Mouse (Mus musculus) adrenal gland, postnatal 0 days (tissue): Measurements from ENCODE around the gene Cramp1l. TPM values are rescaled to one million over a fixed set of nuclear protein-coding genes. Genes with fewer than 3 reads are reported as not detected.

Experiments used
- polyA plus RNA-seq: library from polyadenylated mRNA; unstranded; fragments of >200 nt; fragmentation: Nextera tagmentation; extraction: Ambion mirVana; gene quantifications from 2 replicates; pipeline ENCODE4 v1.2.1, GENCODE M21; 2015

Gene Cramp1l
- polyA plus RNA-seq = 4.4 and 4.6 TPM in 2 replicates

DNA sequence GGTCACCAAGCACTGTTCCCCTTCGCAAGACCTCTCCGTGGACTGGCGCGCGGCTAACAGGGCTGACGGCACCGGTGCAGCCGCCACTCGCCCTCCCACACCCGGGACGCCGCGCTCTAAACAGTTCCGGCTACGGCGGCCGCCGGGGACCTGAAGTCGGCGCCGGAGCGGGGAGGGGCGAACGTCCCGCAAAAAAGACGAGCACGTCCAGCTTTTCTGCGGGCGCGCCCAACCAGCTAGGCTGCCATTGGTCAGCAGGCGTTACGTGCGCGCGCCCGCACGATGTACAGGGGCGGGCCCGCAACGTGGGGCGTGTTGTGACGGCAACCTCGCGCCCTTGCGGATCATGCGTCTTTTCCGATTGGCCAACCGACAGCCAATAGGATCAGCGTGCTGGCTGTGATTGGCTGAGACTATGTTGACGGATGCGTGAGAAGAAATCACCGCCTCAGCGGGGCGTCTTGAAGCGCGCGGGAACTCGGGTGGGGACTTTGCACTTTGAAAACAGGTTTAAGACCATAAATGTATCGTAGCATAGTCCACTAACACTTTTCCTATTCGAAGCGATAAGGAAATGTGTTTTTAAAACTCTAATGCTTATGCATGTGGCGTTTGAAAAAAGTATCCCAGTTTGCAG is at the start of gene Cramp1l, which contains the start of gene Ift140:
Gene Cramp1l (minus strand): TSS at position 134 of the 637 bp plus-strand sequence.
Gene Ift140 (plus strand): TSS at position 431 of the 637 bp plus-strand sequence.

DNA sequence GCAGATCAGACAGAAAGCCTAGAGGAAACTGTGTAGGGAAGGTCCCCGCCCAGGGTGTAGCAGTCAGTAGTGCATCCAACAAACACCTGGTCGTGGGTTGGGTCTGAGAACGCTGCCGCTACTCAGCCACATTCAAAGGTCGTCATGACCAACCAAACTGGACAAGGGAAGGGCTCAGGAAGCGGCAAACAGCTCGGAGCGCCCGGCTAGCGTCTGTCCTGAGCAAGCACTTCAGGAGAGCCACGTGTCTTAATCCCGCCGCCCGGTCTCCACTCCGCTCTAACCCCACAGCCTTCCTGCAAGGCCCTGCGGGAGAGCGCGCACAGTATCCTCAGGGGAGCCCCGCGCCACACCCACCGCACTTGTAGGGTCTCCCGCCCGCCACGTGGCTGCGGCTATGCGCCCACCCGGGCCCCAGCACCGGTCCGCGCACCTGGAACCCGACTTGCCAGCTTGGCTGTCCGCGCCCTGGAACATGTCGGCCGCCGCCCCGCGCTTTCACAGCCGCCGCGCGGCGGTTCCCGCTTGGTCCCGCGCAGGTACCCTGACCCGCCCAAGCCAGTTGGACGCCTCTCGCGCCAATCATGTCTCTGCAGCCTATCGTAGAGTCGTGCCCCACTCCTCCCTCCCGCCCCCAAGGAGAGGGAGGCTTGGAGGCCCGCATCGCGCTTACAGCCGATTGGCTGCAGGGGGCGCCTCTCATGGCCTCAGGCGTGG is 55.3 kb downstream of the Cramp1l start, which contains the start of gene Jpt2:
Gene Jpt2 (minus strand): TSS at position 555 of the 717 bp plus-strand sequence.

DNA sequence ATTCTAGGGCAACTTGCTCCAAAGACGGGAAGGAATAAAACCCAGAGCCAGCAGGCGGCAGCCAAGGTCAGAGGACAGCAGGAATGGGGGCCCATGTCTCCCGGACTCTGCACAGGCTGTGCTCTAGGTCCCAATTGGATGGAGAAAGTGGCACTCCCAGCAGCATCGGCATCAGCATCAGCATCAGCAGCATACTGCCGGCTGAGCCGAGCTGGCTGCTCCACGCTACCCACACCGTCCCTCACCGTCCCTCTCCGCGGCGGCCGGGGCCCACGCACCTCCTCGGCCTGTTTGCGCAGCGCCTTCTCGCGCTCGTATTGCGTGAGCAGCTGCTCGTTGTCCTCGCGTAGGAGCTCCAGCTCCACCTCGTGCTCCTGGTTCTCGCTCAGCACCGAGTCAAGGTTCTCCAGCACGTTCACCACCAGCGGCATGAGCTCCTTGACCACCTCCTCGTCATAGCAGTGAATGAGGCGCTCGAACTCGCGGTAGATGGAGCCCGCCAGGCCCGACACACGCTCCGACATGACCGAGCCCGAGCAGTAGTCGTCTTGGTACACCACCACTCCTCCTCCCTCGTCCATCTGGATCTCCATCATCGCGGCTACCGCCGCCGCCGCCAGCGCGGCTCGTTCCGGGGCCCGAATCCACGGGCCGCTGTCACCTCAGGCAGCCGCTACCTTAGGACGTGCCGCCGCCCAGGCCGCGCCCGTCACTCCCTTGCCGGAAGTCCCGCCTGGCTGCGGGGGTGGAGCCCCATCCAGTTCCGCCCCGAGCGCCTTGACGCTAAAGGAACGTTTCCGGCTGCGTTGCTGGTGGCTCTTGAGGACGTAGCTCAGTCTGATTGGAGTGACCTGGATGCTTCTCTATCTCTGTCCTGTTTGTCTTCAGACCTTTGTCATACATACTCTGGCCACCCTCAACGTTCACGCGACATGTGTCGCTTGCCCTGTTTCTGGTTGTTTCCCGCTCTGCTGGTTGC is 79.0 kb downstream of the Cramp1l start, which contains the start of gene Mapk8ip3:
Gene Mapk8ip3 (minus strand): TSS at position 719 of the 979 bp plus-strand sequence.

Other genes starting within 250 kb of the Cramp1l start
- 1.0 and 1.3 TPM in 2 replicates for gene Meiob, start 211.5 kb downstream of the Cramp1l start, polyA plus RNA-seq
- 56.0 and 73.6 TPM in 2 replicates for gene Hagh, start 175.6 kb downstream of the Cramp1l start, polyA plus RNA-seq
- gene Fahd1, start 165.4 kb downstream of the Cramp1l start, polyA plus RNA-seq = 19.9 and 26.7 TPM in 2 replicates
- 0.32 and 0.88 TPM in 2 replicates for gene Igfals, start 149.8 kb downstream of the Cramp1l start, polyA plus RNA-seq
- gene Nubp2, start 129.4 kb downstream of the Cramp1l start, polyA plus RNA-seq = 47.2 and 66.1 TPM in 2 replicates
- 35.1 and 41.0 TPM in 2 replicates for gene Spsb3, start 129.1 kb downstream of the Cramp1l start, polyA plus RNA-seq
- gene Eme2, start 120.7 kb downstream of the Cramp1l start, polyA plus RNA-seq = 23.7 and 39.5 TPM in 2 replicates
- 124 and 213 TPM in 2 replicates for gene Mrps34, start 120.7 kb downstream of the Cramp1l start, polyA plus RNA-seq
- gene Nme3, start 119.3 kb downstream of the Cramp1l start, polyA plus RNA-seq = 122 and 135 TPM in 2 replicates
- 22.8 and 25.6 TPM in 2 replicates for gene Mapk8ip3, start 78.8 kb downstream of the Cramp1l start, polyA plus RNA-seq
- gene Jpt2, start 55.1 kb downstream of the Cramp1l start, polyA plus RNA-seq = 40.1 and 42.0 TPM in 2 replicates
- gene Ift140, start 297 bp upstream of the Cramp1l start, polyA plus RNA-seq = 9.8 and 14.3 TPM in 2 replicates
- gene Tmem204, start 67.8 kb upstream of the Cramp1l start, polyA plus RNA-seq = 47.0 and 48.5 TPM in 2 replicates
- gene Telo2, start 100.2 kb upstream of the Cramp1l start, polyA plus RNA-seq = 17.3 and 18.1 TPM in 2 replicates
- 0.17 and 0.25 TPM in 2 replicates for gene Ptx4, start 105.0 kb upstream of the Cramp1l start, polyA plus RNA-seq
- gene Clcn7, start 117.6 kb upstream of the Cramp1l start, polyA plus RNA-seq = 11.8 and 20.7 TPM in 2 replicates
- 0.06 TPM in 1 of 2 replicates, not detected in the other for gene Ccdc154, start 146.7 kb upstream of the Cramp1l start, polyA plus RNA-seq
- 0.33 and 0.40 TPM in 2 replicates for gene Gm38655, start 159.7 kb upstream of the Cramp1l start, polyA plus RNA-seq
- gene BC003965, start 168.8 kb upstream of the Cramp1l start, polyA plus RNA-seq = 34.5 and 37.5 TPM in 2 replicates
- gene Unkl, start 172.6 kb upstream of the Cramp1l start, polyA plus RNA-seq = 6.8 and 7.2 TPM in 2 replicates
- gene Gnptg, start 224.3 kb upstream of the Cramp1l start, polyA plus RNA-seq = 69.2 and 75.2 TPM in 2 replicates
- gene Tsr3, start 224.4 kb upstream of the Cramp1l start, polyA plus RNA-seq = 59.7 and 65.7 TPM in 2 replicates
- 7.5 and 11.9 TPM in 2 replicates for gene Baiap3, start 240.6 kb upstream of the Cramp1l start, polyA plus RNA-seq